Mouse (Mus musculus): ENCODE results near the gene Oaz1. TPM values are rescaled to one million over a fixed set of nuclear protein-coding genes. Genes with fewer than 3 reads are reported as not detected.
A peak's percentile ranks its signal among the peaks of the same experiment; 100 is the strongest.

Oaz1 gene
- polyA plus RNA-seq, 1 experiment from 2014 or later: 1,935 TPM

GRCm38 (mm10) chr10:80798150-80799006 is 28.1 kb upstream of the Oaz1 start, which contains the start of the genes Sf3a2 and Plekhj1:
Gene Sf3a2 (plus strand): TSS chr10:80798198.
Gene Plekhj1 (minus strand): TSS chr10:80798626.
- under 1% methylated on average over 104 of the region's 104 CpGs for WGBS (ENCODE audit: insufficient replicate concordance)
- Histone ChIP-seq H3K4me3 (ENCODE audit: low read depth, low read length) (peak within 1 kb of the TSS; percentile 90), H3K27me3 (ENCODE audit: control insufficient read depth, insufficient read depth, low read length) (no peaks in the 10 kb centered on the region), H3K4me1 (ENCODE audit: control insufficient read depth, insufficient read depth, low read length) (peaks cover 20% of the 10 kb centered on the region), H3K9me3 (replicated peaks; ENCODE audit: control insufficient read depth, low read length) (no peaks in the 10 kb centered on the region), H3K36me3 (ENCODE audit: control insufficient read depth, insufficient read depth, low read length) (peaks cover 29% of the 10 kb centered on the region), H3K27ac (ENCODE audit: low read depth, low read length) (peak within 1 kb of the TSS; percentile 95), H3K4me2 (peak within 1 kb of the TSS; percentile 96), H3K9ac (ENCODE audit: low read depth, low read length) (peak within 1 kb of the TSS; percentile 98)
- peak; percentile 83 for ATAC-seq (replicated peaks; ENCODE audit: insufficient number of reproducible peaks, low FRiP score, low TSS enrichment)

GRCm38 (mm10) chr10:80799070-80799566 is 27.3 kb upstream of the Oaz1 start:
- H3K4me3 ChIP-seq (ENCODE audit: low read depth, low read length): peak overlapping the region; percentile 90
- peaks cover 20% of the 10 kb centered on the region for H3K4me1 ChIP-seq (ENCODE audit: control insufficient read depth, insufficient read depth, low read length)
- peak overlapping the region; percentile 96 for H3K4me2 ChIP-seq
- ATAC-seq (replicated peaks; ENCODE audit: insufficient number of reproducible peaks, low FRiP score, low TSS enrichment): no peak
- H3K27ac ChIP-seq (ENCODE audit: low read depth, low read length): peak overlapping the region; percentile 95
- peaks cover 36% of the 10 kb centered on the region for H3K36me3 ChIP-seq (ENCODE audit: control insufficient read depth, insufficient read depth, low read length)
- no peaks in the 10 kb centered on the region for H3K9me3 ChIP-seq (replicated peaks; ENCODE audit: control insufficient read depth, low read length)
- peak overlapping the region; percentile 98 for H3K9ac ChIP-seq (ENCODE audit: low read depth, low read length)
- 2% methylated on average over 18 of the region's 18 CpGs for WGBS (ENCODE audit: insufficient replicate concordance)
- H3K27me3 ChIP-seq (ENCODE audit: control insufficient read depth, insufficient read depth, low read length): no peaks in the 10 kb centered on the region

GRCm38 (mm10) chr10:80802204-80802912 is 24.1 kb upstream of the Oaz1 start:
- Histone ChIP-seq H3K4me3 (ENCODE audit: low read depth, low read length) (no peak overlapping the region), H3K27ac (ENCODE audit: low read depth, low read length) (no peak overlapping the region), H3K4me1 (ENCODE audit: control insufficient read depth, insufficient read depth, low read length) (peaks cover 30% of the 10 kb centered on the region), H3K27me3 (ENCODE audit: control insufficient read depth, insufficient read depth, low read length) (peaks cover 5% of the 10 kb centered on the region; the same call in 1 of the 2 replicates), H3K9me3 (replicated peaks; ENCODE audit: control insufficient read depth, low read length) (no peaks in the 10 kb centered on the region), H3K36me3 (ENCODE audit: control insufficient read depth, insufficient read depth, low read length) (peaks cover 22% of the 10 kb centered on the region), H3K4me2 (no peak overlapping the region), H3K9ac (ENCODE audit: low read depth, low read length) (no peak overlapping the region)
- 88% methylated on average over 10 of the region's 10 CpGs for WGBS (ENCODE audit: insufficient replicate concordance)
- ATAC-seq (replicated peaks; ENCODE audit: insufficient number of reproducible peaks, low FRiP score, low TSS enrichment): no peak

GRCm38 (mm10) chr10:80802996-80803395 is 23.5 kb upstream of the Oaz1 start:
- Histone ChIP-seq H3K4me2 (no peak overlapping the region), H3K9me3 (replicated peaks; ENCODE audit: control insufficient read depth, low read length) (no peaks in the 10 kb centered on the region), H3K27ac (ENCODE audit: low read depth, low read length) (no peak overlapping the region), H3K9ac (ENCODE audit: low read depth, low read length) (no peak overlapping the region), H3K36me3 (ENCODE audit: control insufficient read depth, insufficient read depth, low read length) (peaks cover 22% of the 10 kb centered on the region), H3K4me1 (ENCODE audit: control insufficient read depth, insufficient read depth, low read length) (peaks cover 36% of the 10 kb centered on the region), H3K4me3 (ENCODE audit: low read depth, low read length) (no peak overlapping the region), H3K27me3 (ENCODE audit: control insufficient read depth, insufficient read depth, low read length) (peaks cover 6% of the 10 kb centered on the region)
- WGBS (ENCODE audit: insufficient replicate concordance): 74% methylated on average over 3 of the region's 3 CpGs
- ATAC-seq (replicated peaks; ENCODE audit: insufficient number of reproducible peaks, low FRiP score, low TSS enrichment): no peak

GRCm38 (mm10) chr10:80804340-80804739 is 22.1 kb upstream of the Oaz1 start:
- Histone ChIP-seq H3K9me3 (replicated peaks; ENCODE audit: control insufficient read depth, low read length) (no peaks in the 10 kb centered on the region), H3K27me3 (ENCODE audit: control insufficient read depth, insufficient read depth, low read length) (peaks cover 11% of the 10 kb centered on the region), H3K4me1 (ENCODE audit: control insufficient read depth, insufficient read depth, low read length) (peaks cover 49% of the 10 kb centered on the region), H3K4me2 (no peak overlapping the region), H3K4me3 (ENCODE audit: low read depth, low read length) (no peak overlapping the region), H3K27ac (ENCODE audit: low read depth, low read length) (no peak overlapping the region), H3K9ac (ENCODE audit: low read depth, low read length) (0 out of 2 replicates have a peak overlapping the region, but pooled peaks have one; percentile 4), H3K36me3 (ENCODE audit: control insufficient read depth, insufficient read depth, low read length) (peaks cover 22% of the 10 kb centered on the region)
- WGBS (ENCODE audit: insufficient replicate concordance): 100% methylated on average over 2 of the region's 2 CpGs
- no peak for ATAC-seq (replicated peaks; ENCODE audit: insufficient number of reproducible peaks, low FRiP score, low TSS enrichment)

- Histone ChIP-seq H3K4me3 (ENCODE audit: low read depth, low read length) (no peak within 1 kb of the TSS), H3K4me2 (no peak within 1 kb of the TSS), H3K27me3 (ENCODE audit: control insufficient read depth, insufficient read depth, low read length) (peaks cover 11% of the 10 kb centered on the region), H3K4me1 (ENCODE audit: control insufficient read depth, insufficient read depth, low read length) (peaks cover 48% of the 10 kb centered on the region), H3K27ac (ENCODE audit: low read depth, low read length) (no peak within 1 kb of the TSS), H3K9ac (ENCODE audit: low read depth, low read length) (peak within 1 kb of the TSS; percentile 4; the same call in 1 of the 2 replicates), H3K9me3 (replicated peaks; ENCODE audit: control insufficient read depth, low read length) (no peaks in the 10 kb centered on the region), H3K36me3 (ENCODE audit: control insufficient read depth, insufficient read depth, low read length) (peaks cover 21% of the 10 kb centered on the region)
- ATAC-seq (replicated peaks; ENCODE audit: insufficient number of reproducible peaks, low FRiP score, low TSS enrichment): no peak
- 61% methylated on average over 6 of the region's 6 CpGs for WGBS (ENCODE audit: insufficient replicate concordance)
Measured at GRCm38 (mm10) chr10:80804916-80805315, 21.5 kb upstream of the Oaz1 start, which contains the start of gene Amh. Gene Amh (plus strand): TSS chr10:80805243.

GRCm38 (mm10) chr10:80805322-80805721 is 21.1 kb upstream of the Oaz1 start:
- Histone ChIP-seq H3K9me3 (replicated peaks; ENCODE audit: control insufficient read depth, low read length) (no peaks in the 10 kb centered on the region), H3K36me3 (ENCODE audit: control insufficient read depth, insufficient read depth, low read length) (peaks cover 18% of the 10 kb centered on the region), H3K9ac (ENCODE audit: low read depth, low read length) (no peak overlapping the region), H3K27ac (ENCODE audit: low read depth, low read length) (no peak overlapping the region), H3K4me3 (ENCODE audit: low read depth, low read length) (no peak overlapping the region), H3K27me3 (ENCODE audit: control insufficient read depth, insufficient read depth, low read length) (peaks cover 11% of the 10 kb centered on the region), H3K4me1 (ENCODE audit: control insufficient read depth, insufficient read depth, low read length) (peaks cover 49% of the 10 kb centered on the region), H3K4me2 (no peak overlapping the region)
- ATAC-seq (replicated peaks; ENCODE audit: insufficient number of reproducible peaks, low FRiP score, low TSS enrichment): no peak
- 85% methylated on average over 5 of the region's 5 CpGs for WGBS (ENCODE audit: insufficient replicate concordance)

- H3K4me3 ChIP-seq (ENCODE audit: low read depth, low read length): no peak overlapping the region
- H3K27me3 ChIP-seq (ENCODE audit: control insufficient read depth, insufficient read depth, low read length): peaks cover 11% of the 10 kb centered on the region
- no peak overlapping the region for H3K9ac ChIP-seq (ENCODE audit: low read depth, low read length)
- H3K4me2 ChIP-seq: no peak overlapping the region
- no peak; the same call in 1 of the 2 replicates for ATAC-seq (replicated peaks; ENCODE audit: insufficient number of reproducible peaks, low FRiP score, low TSS enrichment)
- peaks cover 18% of the 10 kb centered on the region for H3K36me3 ChIP-seq (ENCODE audit: control insufficient read depth, insufficient read depth, low read length)
- peaks cover 51% of the 10 kb centered on the region for H3K4me1 ChIP-seq (ENCODE audit: control insufficient read depth, insufficient read depth, low read length)
- no peaks in the 10 kb centered on the region for H3K9me3 ChIP-seq (replicated peaks; ENCODE audit: control insufficient read depth, low read length)
- no peak overlapping the region for H3K27ac ChIP-seq (ENCODE audit: low read depth, low read length)
- WGBS (ENCODE audit: insufficient replicate concordance): 18% methylated on average over 3 of the region's 3 CpGs
Measured at GRCm38 (mm10) chr10:80805925-80806324, 20.5 kb upstream of the Oaz1 start.
